Mouse (Mus musculus) myocyte (in vitro differentiated cells): ENCODE data around the gene Ap5b1.

Experiments
- MAX ChIP-seq: IDR thresholded peaks from one replicate; pipeline ENCODE4 v1.6.1; 2011; ENCODE audit warnings: low read depth, mild to moderate bottlenecking, control low read depth
- MYOD1 ChIP-seq, 3 experiments: IDR thresholded peaks; one replicate each; pipeline ENCODE4 v1.6.1; 2011; ENCODE audit warnings: control low read depth in 2 of 3, low read depth in 2 of 3, mild to moderate bottlenecking in 2 of 3, moderate library complexity in 1 of 3; ENCODE audit not compliant: insufficient read length in 2 of 3, control insufficient read depth in 1 of 3
- POLR2A ChIP-seq: IDR thresholded peaks from one replicate; pipeline ENCODE4 v1.6.1; 2011; ENCODE audit warnings: low read depth, mild to moderate bottlenecking, control low read depth, moderate library complexity; ENCODE audit not compliant: insufficient read length
- POLR2AphosphoS2 ChIP-seq: IDR thresholded peaks from one replicate; pipeline ENCODE4 v1.6.1; 2011; ENCODE audit warnings: low read depth, control low read depth; ENCODE audit not compliant: insufficient read length
- REST ChIP-seq: IDR thresholded peaks from one replicate; pipeline ENCODE4 v1.6.1; 2011; ENCODE audit warnings: mild to moderate bottlenecking, control low read depth, moderate library complexity; ENCODE audit not compliant: insufficient read depth, insufficient read length
- TCF12 ChIP-seq: IDR thresholded peaks from one replicate; pipeline ENCODE4 v1.6.1; 2011; ENCODE audit warnings: mild to moderate bottlenecking, control low read depth; ENCODE audit not compliant: poor library complexity, insufficient read depth, severe bottlenecking
- USF1 ChIP-seq: IDR thresholded peaks from one replicate; pipeline ENCODE4 v1.6.1; 2011; ENCODE audit warnings: low read depth, mild to moderate bottlenecking, control low read depth, moderate library complexity

GRCm38 (mm10) chr19:5518721-5519120, 49.1 kb upstream of the Ap5b1 start:
- TF ChIP-seq POLR2A (no peak), MYOD1 (IDR thresholded peaks at IDR 0.05; ENCODE audit: control insufficient read depth in 1 of 3, insufficient read length in 2 of 3, low read depth in 2 of 3) (no peak), MAX (no peak), USF1 (no peak), POLR2AphosphoS2 (no peak), REST (no peak), TCF12 (no peak)
